ENCODE assay signal across 8 mouse cellular contexts in genomic region chr13:101233181-101233842, GRCm38 (mm10).
A peak's percentile ranks its signal among the peaks of the same experiment; 100 is the strongest.
DNase-seq lines count a peak whose midpoint lies in the region; ATAC-seq lines count a peak whose summit lies in the region.

No protein-coding gene starts in this region.

- 7% methylated on average over 8 of the region's 8 CpGs for WGBS in forebrain, embryonic 16.5 days
- WGBS in hindbrain, embryonic 12.5 days = 29% methylated on average over 8 of the region's 8 CpGs

- peak overlapping the region; percentile 51 for H3K4me2 ChIP-seq in forebrain, embryonic 16.5 days (ENCODE audit: low read length)
- 0 out of 2 replicates have a peak overlapping the region, but pooled peaks have one; percentile 33 for H3K4me2 ChIP-seq in hindbrain, embryonic 12.5 days (replicated peaks)

- peak; percentile 76 for ATAC-seq in frontal cortex, adult (ENCODE audit: low TSS enrichment)
- ATAC-seq in forebrain, embryonic 16.5 days = peak; percentile 90
- ATAC-seq in hindbrain, embryonic 12.5 days (ENCODE audit: low FRiP score) = peak; percentile 75

- intact Hi-C loops in left cerebral cortex, postnatal 25 days (cut with DNase I) = loop anchor here (2.0 kb wide), 1 partner anchor 253 kb away; no protein-coding TSS in a partner anchor

- H3K27me3 ChIP-seq in forebrain, embryonic 16.5 days (replicated peaks; ENCODE audit: control insufficient read depth, insufficient read depth, low read length) = no peaks in the 10 kb centered on the region
- H3K27me3 ChIP-seq in hindbrain, embryonic 12.5 days = no peaks in the 10 kb centered on the region

- H3K27ac ChIP-seq in forebrain, embryonic 16.5 days (ENCODE audit: low read length) = peak overlapping the region; percentile 3
- H3K27ac ChIP-seq in hindbrain, embryonic 12.5 days = peak overlapping the region; percentile 55; the same call in 1 of the 2 replicates

- no peak for DNase-seq in frontal cortex, postnatal 25 days (ENCODE audit: low spot score in 2 of 2)
- peak; percentile 74 for DNase-seq in brain, embryonic 18.5 days (ENCODE audit: low read depth, low spot score)
- DNase-seq in left cerebral cortex, postnatal 25 days (ENCODE audit: low spot score in 2 of 2) = peak; percentile 77 to 96
- DNase-seq in retina, postnatal 1 day = peak; percentile 94
- no peak for DNase-seq in spleen, adult 18-20 months

- H3K9ac ChIP-seq in forebrain, embryonic 16.5 days (replicated peaks; ENCODE audit: low read depth, low read length) = no peak overlapping the region
- no peak overlapping the region for H3K9ac ChIP-seq in hindbrain, embryonic 12.5 days

- H3K9me3 ChIP-seq in forebrain, embryonic 16.5 days (ENCODE audit: control insufficient read depth, low read length) = no peaks in the 10 kb centered on the region
- H3K9me3 ChIP-seq in hindbrain, embryonic 12.5 days (replicated peaks) = no peaks in the 10 kb centered on the region

- peaks cover 18% of the 10 kb centered on the region for H3K4me1 ChIP-seq in forebrain, embryonic 16.5 days (replicated peaks; ENCODE audit: control insufficient read depth, insufficient read depth, low read length)
- peaks cover 33% of the 10 kb centered on the region for H3K4me1 ChIP-seq in hindbrain, embryonic 12.5 days

- H3K36me3 ChIP-seq in forebrain, embryonic 16.5 days (ENCODE audit: control insufficient read depth, insufficient read depth) = no peaks in the 10 kb centered on the region
- no peaks in the 10 kb centered on the region for H3K36me3 ChIP-seq in hindbrain, embryonic 12.5 days

- H3K4me3 ChIP-seq in forebrain, embryonic 16.5 days (replicated peaks; ENCODE audit: low read length) = no peak overlapping the region
- H3K4me3 ChIP-seq in hindbrain, embryonic 12.5 days = no peak overlapping the region

Comparison
In these comparisons a context has a peak if more than half of its experiments do, and no peak if none do; other contexts are left out.
1. DNase-seq: peak in brain, embryonic 18.5 days (single experiment), left cerebral cortex, postnatal 25 days (2 of 2) and retina, postnatal 1 day (single experiment); none in frontal cortex, postnatal 25 days (0 of 2) and spleen, adult 18-20 months (0 of 2).
2. Peak in every context shown above with its lines, with median percentiles within 50 percentile points of each other: ATAC-seq.